Mouse (Mus musculus): ENCODE measurements around the gene Jdp2. TPM values are rescaled to one million over a fixed set of nuclear protein-coding genes. Genes with fewer than 3 reads are reported as not detected.

Jdp2 gene
- polyA plus RNA-seq, 1 experiment from 2014 or later: 1.3 TPM

DNA sequence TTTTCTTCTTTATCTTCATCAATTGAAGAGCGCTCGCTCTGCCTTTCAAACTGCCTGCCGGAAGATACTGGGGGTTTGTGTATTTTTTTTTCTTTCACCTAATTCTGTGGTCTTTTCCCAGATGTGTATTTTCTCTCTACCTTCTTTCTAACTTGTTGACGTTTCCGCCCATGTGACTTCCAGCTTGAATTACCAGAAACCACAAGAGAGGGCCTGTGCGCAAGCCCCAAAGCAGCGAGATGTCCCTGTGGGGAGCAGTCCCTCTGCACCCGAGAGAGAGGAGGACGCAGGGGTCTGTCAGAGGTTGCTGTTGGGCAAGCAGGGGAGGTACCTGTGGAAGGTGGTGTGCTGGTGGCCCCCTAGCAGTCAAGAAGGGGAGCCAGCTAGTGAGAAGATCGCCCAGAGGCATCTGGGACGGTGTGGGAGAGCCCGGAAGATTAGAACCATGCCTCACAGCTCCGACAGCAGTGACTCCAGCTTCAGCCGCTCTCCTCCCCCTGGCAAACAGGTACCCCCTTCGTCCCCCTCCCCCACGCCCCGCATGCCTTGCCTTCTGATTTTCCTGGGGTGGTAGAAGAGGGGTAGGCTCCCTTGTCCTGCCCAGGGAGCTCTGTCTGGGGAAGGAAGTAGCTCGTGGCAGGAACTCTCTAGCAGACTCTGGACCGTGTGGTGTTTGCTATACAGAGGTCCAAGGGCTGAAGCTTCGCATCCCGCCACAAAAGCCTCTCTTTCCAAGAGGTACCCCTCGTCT, 87.8 kb downstream of the Jdp2 start, which contains the start of gene Batf:
Gene Batf (plus strand): TSS at position 204 of the 751 bp plus-strand sequence.
- Histone ChIP-seq H3K27me3 (ENCODE audit: insufficient read depth, low read length) (no peaks in the 10 kb centered on the region), H3K4me3 (ENCODE audit: low read depth, low read length) (peak within 1 kb of the TSS; percentile 20), H3K36me3 (ENCODE audit: insufficient read depth) (no peaks in the 10 kb centered on the region), H3K27ac (ENCODE audit: low read depth) (no peak within 1 kb of the TSS), H3K9me3 (ENCODE audit: low read depth, low read length) (no peaks in the 10 kb centered on the region), H3K4me1 (ENCODE audit: insufficient read depth) (no peaks in the 10 kb centered on the region), H3K9ac (peak within 1 kb of the TSS; percentile 23), H3K4me2 (peak within 1 kb of the TSS; percentile 50)
- ATAC-seq (ENCODE audit: insufficient read depth): no peak
- no peak for DNase-seq
- WGBS: 19% methylated on average over 21 of the region's 22 CpGs
- TF ChIP-seq CTCF (IDR thresholded peaks at IDR 0.05; ENCODE audit: low read depth): no peak

DNA sequence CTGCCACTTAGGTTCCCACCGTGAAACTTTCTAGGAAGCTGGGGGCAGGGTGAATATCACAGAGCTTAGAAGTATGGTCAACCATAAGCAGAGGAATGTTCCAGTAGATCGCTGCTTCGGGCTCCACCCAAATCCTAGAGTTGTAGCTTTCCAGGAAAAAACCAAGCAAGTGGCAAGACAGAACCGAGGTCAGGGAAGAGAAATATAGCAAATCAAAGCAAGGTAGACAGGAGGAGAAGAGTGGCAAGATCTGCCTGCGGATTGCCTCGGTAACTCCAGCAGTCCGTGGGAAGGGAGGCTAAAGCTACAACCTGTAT, 88.3 kb downstream of the Jdp2 start:
- 58% methylated on average over 7 of the region's 7 CpGs for WGBS

DNA sequence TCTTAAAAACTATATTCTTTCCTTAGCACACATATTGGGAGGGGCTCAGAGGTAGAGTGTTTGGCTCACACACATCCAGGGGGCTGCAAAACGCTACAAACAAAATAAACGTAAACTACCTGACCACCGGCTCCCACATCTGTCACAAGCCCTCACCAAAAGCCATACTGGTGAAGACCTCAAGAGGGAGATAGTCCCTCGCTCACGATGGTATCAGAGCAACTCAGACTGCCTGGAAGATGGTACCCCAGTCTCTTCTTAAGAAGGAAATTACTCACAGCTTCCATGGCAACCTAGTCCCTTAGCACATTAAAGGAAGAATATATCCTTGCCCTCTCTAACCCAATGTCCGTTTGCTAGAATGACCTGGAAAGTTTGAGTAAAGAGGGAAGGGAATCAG, 89.0 kb downstream of the Jdp2 start:
- Histone ChIP-seq H3K9ac (no peak overlapping the region), H3K36me3 (ENCODE audit: insufficient read depth) (no peaks in the 10 kb centered on the region), H3K4me3 (ENCODE audit: low read depth, low read length) (no peak overlapping the region), H3K9me3 (ENCODE audit: low read depth, low read length) (no peaks in the 10 kb centered on the region), H3K27me3 (ENCODE audit: insufficient read depth, low read length) (no peaks in the 10 kb centered on the region), H3K4me1 (ENCODE audit: insufficient read depth) (no peaks in the 10 kb centered on the region), H3K27ac (ENCODE audit: low read depth) (no peak overlapping the region), H3K4me2 (no peak overlapping the region)
- 54% methylated on average over 6 of the region's 6 CpGs for WGBS
- DNase-seq (no peak), ATAC-seq (ENCODE audit: insufficient read depth) (no peak)
- peak; percentile 28; the same call in 1 of the 2 replicates for TF ChIP-seq CTCF (IDR thresholded peaks at IDR 0.05; ENCODE audit: low read depth)

More for the DNA sequence above, 88.3 kb downstream of the Jdp2 start:
- Histone ChIP-seq H3K27ac (ENCODE audit: low read depth) (no peak overlapping the region), H3K9me3 (ENCODE audit: low read depth, low read length) (no peaks in the 10 kb centered on the region), H3K4me1 (ENCODE audit: insufficient read depth) (no peaks in the 10 kb centered on the region), H3K4me2 (peak overlapping the region; percentile 50), H3K36me3 (ENCODE audit: insufficient read depth) (no peaks in the 10 kb centered on the region), H3K27me3 (ENCODE audit: insufficient read depth, low read length) (no peaks in the 10 kb centered on the region), H3K9ac (no peak overlapping the region), H3K4me3 (ENCODE audit: low read depth, low read length) (peak overlapping the region; percentile 20)
- no peak for DNase-seq
- ATAC-seq (ENCODE audit: insufficient read depth): no peak
- TF ChIP-seq CTCF (IDR thresholded peaks at IDR 0.05; ENCODE audit: low read depth): no peak

Other genes starting within 250 kb of the Jdp2 start
- 333 and 344 TPM in 2 replicates for gene Tmed10, start 224.2 kb upstream of the Jdp2 start, polyA plus RNA-seq (2014; fragmentation: Nextera tagmentation; extraction: Ambion mirVana)
- gene Fos, start 125.1 kb upstream of the Jdp2 start, polyA plus RNA-seq (2014; fragmentation: Nextera tagmentation; extraction: Ambion mirVana): 3.7 and 3.8 TPM in 2 replicates
- 2.5 and 2.7 TPM in 2 replicates for gene Batf, start 87.6 kb downstream of the Jdp2 start, polyA plus RNA-seq (2014; fragmentation: Nextera tagmentation; extraction: Ambion mirVana)
- 2.2 and 2.8 TPM in 2 replicates for gene Flvcr2, start 147.5 kb downstream of the Jdp2 start, polyA plus RNA-seq (2014; fragmentation: Nextera tagmentation; extraction: Ambion mirVana)
- 113 and 118 TPM in 2 replicates for gene Erg28, start 225.5 kb downstream of the Jdp2 start, polyA plus RNA-seq (2014; fragmentation: Nextera tagmentation; extraction: Ambion mirVana)
- 17.5 and 21.3 TPM in 2 replicates for gene Ttll5, start 225.6 kb downstream of the Jdp2 start, polyA plus RNA-seq (2014; fragmentation: Nextera tagmentation; extraction: Ambion mirVana)

All from lung, embryonic 14.5 days (tissue).